Mouse (Mus musculus) lung, embryonic 14.5 days (tissue): ENCODE results near the gene Naa15. TPM values are rescaled to one million over a fixed set of nuclear protein-coding genes. Genes with fewer than 3 reads are reported as not detected.

Experiments
- ATAC-seq: fragments of 200-750 bp; cut with Nextera tagmentation; 2 replicates; pipeline ENCODE4 v1.8.0; 2017; ENCODE audit warnings: mild to moderate bottlenecking, moderate TSS enrichment, moderate library complexity; ENCODE audit not compliant: insufficient read depth
- DNase-seq: peaks from one replicate; pipeline ENCODE4 v3.0.0-alpha.2; 2015
- H3K27ac ChIP-seq: fragments of 300-500 bp; sonication (generic); 2 replicates; pipeline ENCODE4 v1.5.1; 2014; ENCODE audit warnings: low read depth, mild to moderate bottlenecking, moderate library complexity
- H3K27me3 ChIP-seq: fragments of 300-500 bp; sonication (generic); 2 replicates; pipeline ENCODE4 v1.6.1; 2014; ENCODE audit warnings: low read length, control low read depth; ENCODE audit not compliant: insufficient read depth
- H3K36me3 ChIP-seq: fragments of 300-500 bp; sonication (generic); 2 replicates; pipeline ENCODE4 v1.6.1; 2014; ENCODE audit warnings: control low read depth; ENCODE audit not compliant: insufficient read depth
- H3K4me1 ChIP-seq: fragments of 300-500 bp; sonication (generic); 2 replicates; pipeline ENCODE4 v1.6.1; 2014; ENCODE audit warnings: antibody characterized with exemption, control low read depth; ENCODE audit not compliant: insufficient read depth
- H3K4me2 ChIP-seq: fragments of 300-500 bp; sonication (generic); 2 replicates; pipeline ENCODE4 v1.6.1; 2014; ENCODE audit warnings: mild to moderate bottlenecking
- H3K4me3 ChIP-seq: fragments of 300-500 bp; sonication (generic); 2 replicates; pipeline ENCODE4 v1.5.1; 2014; ENCODE audit warnings: low read depth, low read length
- H3K9ac ChIP-seq: fragments of 300-500 bp; sonication (generic); 2 replicates; pipeline ENCODE4 v1.6.1; 2014
- H3K9me3 ChIP-seq: fragments of 300-500 bp; sonication (generic); 2 replicates; pipeline ENCODE4 v1.6.1; 2016; ENCODE audit warnings: low read depth, low read length, control low read depth
- CTCF ChIP-seq: IDR thresholded peaks from 2 replicates; pipeline ENCODE4 v1.5.1; 2016; ENCODE audit warnings: antibody characterized with exemption, low read depth
- WGBS: fragments of 180-500 bp; shearing (Covaris S2); extraction: QIAGEN DNeasy Blood & Tissue Kit; methylation state at CpG from one replicate; pipeline ENCODE4 v1.1.7; 2014; 5-methylcytosine and 5-hydroxymethylcytosine counted together
- polyA plus RNA-seq: library from polyadenylated mRNA; unstranded; fragments of >200 nt; fragmentation: Nextera tagmentation; extraction: Ambion mirVana; gene quantifications from 2 replicates; pipeline ENCODE4 v1.2.1, GENCODE M21; 2014

The Naa15 gene
- polyA plus RNA-seq: 45.4 and 49.5 TPM in 2 replicates

DNA sequence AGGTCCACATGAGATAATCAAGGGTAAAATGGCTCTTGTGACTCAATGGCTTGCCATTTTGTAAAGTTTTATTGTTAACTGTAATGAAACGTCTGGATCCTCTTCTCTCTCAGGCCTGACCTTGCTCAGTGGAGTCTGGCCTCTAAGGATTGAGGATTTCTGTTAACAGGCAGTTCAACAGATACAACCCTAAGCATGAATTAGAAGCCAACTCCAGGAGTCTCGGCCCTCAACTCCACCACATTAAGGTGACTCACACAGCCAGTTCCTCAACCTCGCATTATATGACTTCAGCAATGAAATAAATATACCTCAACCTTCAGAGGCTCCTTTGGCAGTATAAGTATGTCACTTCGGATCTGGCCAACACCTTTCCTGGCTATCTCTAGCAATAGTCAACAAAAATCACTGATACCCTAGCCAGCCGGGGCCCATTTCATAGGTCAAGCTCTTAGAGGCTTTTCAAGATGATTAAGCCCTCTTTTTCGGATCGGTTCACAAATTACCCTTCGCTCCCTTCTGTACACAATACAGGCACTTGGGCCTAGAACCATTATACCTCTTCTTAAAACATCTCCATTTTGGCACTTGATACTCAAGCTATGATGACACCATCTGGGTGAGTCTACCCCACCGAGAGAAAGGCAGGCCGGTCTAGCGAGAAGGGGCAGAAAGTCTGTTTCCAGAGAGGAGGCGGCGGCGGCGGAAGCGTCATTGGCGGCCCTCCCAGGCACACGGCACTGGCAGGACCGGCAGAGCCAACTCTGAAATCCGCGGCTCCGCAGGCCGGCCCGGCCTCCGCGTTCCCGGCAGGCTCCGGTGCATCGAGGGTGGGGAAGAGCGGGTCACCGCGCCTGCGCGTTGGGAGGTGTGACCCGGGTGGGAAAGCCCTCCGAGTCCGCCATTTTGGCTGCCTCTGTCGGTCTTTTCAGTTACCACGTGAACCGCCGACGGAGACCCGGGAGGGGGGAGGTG is at the start of gene Naa15:
TSS of gene Naa15 (plus strand) at position 51 of the 975 bp plus-strand sequence.
- no peaks in the 10 kb centered on the region for H3K27me3 ChIP-seq
- H3K9me3 ChIP-seq: no peaks in the 10 kb centered on the region
- peak within 1 kb of the TSS; percentile 99 for H3K4me3 ChIP-seq
- DNase-seq (peak; percentile 97), ATAC-seq (peak; percentile 90)
- peak within 1 kb of the TSS; percentile 96 for H3K27ac ChIP-seq
- TF ChIP-seq CTCF: no peak
- H3K9ac ChIP-seq: peak within 1 kb of the TSS; percentile 99
- peaks cover 8% of the 10 kb centered on the region; the same call in 1 of the 2 replicates for H3K4me1 ChIP-seq
- H3K4me2 ChIP-seq: peak within 1 kb of the TSS; percentile 83
- WGBS: 3% methylated on average over 43 of the region's 43 CpGs
- H3K36me3 ChIP-seq: no peaks in the 10 kb centered on the region

GRCm38 (mm10) chr3:51365517-51365882 is 49.4 kb upstream of the Naa15 start:
- Histone ChIP-seq H3K36me3 (no peaks in the 10 kb centered on the region), H3K27ac (no peak overlapping the region), H3K27me3 (no peaks in the 10 kb centered on the region), H3K4me2 (peak overlapping the region; percentile 70), H3K4me1 (peaks cover 3% of the 10 kb centered on the region; the same call in 1 of the 2 replicates), H3K9me3 (no peaks in the 10 kb centered on the region), H3K4me3 (no peak overlapping the region), H3K9ac (no peak overlapping the region)
- WGBS: 4% methylated on average over 3 of the region's 3 CpGs
- DNase-seq: no peak
- no peak for TF ChIP-seq CTCF
- ATAC-seq: no peak

- WGBS: 49% methylated on average over 4 of the region's 4 CpGs
- Histone ChIP-seq H3K27me3 (no peaks in the 10 kb centered on the region), H3K9me3 (no peaks in the 10 kb centered on the region), H3K4me3 (no peak overlapping the region), H3K4me1 (peaks cover 3% of the 10 kb centered on the region; the same call in 1 of the 2 replicates), H3K27ac (no peak overlapping the region), H3K9ac (no peak overlapping the region), H3K36me3 (no peaks in the 10 kb centered on the region), H3K4me2 (no peak overlapping the region)
- TF ChIP-seq CTCF: no peak
- ATAC-seq (no peak), DNase-seq (no peak)
These were observed 48.0 kb upstream of the Naa15 start for GRCm38 (mm10) chr3:51366926-51367325.

DNA sequence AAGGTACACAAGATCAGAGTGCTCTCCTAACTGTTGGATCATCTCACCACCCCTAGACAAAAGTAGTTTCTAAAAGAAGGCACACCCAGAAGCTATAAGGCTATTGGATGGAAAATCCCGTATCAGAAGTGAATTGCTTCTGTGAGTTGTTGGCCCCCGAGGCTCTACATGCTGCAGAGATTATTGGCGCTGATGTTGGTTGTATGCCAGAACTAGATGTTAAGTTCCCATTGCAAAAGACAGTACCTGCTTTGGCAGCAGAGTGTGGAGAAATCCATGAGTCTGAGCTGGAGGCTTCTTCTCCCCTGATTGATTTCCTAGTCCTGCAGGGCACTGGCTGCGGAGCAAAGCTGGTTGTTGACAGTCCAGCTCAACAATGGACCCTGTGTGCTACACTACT is 46.9 kb upstream of the Naa15 start:
- Histone ChIP-seq H3K9me3 (no peaks in the 10 kb centered on the region), H3K4me1 (peaks cover 3% of the 10 kb centered on the region; the same call in 1 of the 2 replicates), H3K4me2 (no peak overlapping the region), H3K27me3 (no peaks in the 10 kb centered on the region), H3K27ac (no peak overlapping the region), H3K36me3 (no peaks in the 10 kb centered on the region), H3K4me3 (no peak overlapping the region), H3K9ac (no peak overlapping the region)
- no peak for TF ChIP-seq CTCF
- DNase-seq (no peak), ATAC-seq (no peak)
- WGBS: 80% methylated on average over 4 of the region's 4 CpGs

GRCm38 (mm10) chr3:51371826-51372225 is 43.1 kb upstream of the Naa15 start:
- 68% methylated on average over 2 of the region's 2 CpGs for WGBS
- no peak overlapping the region for H3K27ac ChIP-seq
- DNase-seq: no peak
- H3K36me3 ChIP-seq: no peaks in the 10 kb centered on the region
- no peaks in the 10 kb centered on the region for H3K4me1 ChIP-seq
- ATAC-seq: no peak
- H3K4me2 ChIP-seq: no peak overlapping the region
- H3K9me3 ChIP-seq: no peaks in the 10 kb centered on the region
- no peaks in the 10 kb centered on the region for H3K27me3 ChIP-seq
- no peak for TF ChIP-seq CTCF
- H3K4me3 ChIP-seq: no peak overlapping the region
- no peak overlapping the region for H3K9ac ChIP-seq

DNA sequence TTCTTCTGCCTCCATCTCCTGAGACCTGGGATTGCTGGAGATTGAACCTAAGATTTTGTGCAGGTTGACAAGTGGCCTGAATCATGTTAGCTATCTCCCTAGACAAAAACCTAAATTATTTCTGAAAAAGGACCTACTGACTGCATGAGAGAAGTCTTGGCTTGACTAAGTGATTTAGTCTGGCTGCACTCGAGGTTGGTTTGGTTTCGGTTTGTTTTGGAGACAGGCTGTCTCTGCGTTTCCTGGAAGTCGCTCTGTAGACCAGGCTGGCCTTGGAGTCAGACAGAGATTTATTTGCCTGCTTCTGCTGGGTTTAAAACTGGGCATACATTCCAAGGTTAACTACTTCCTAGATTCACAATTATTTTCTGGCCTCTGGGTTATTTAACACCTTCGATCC is 42.1 kb upstream of the Naa15 start:
- H3K27ac ChIP-seq: no peak overlapping the region
- WGBS: 58% methylated on average over 5 of the region's 5 CpGs
- H3K4me1 ChIP-seq: no peaks in the 10 kb centered on the region
- no peaks in the 10 kb centered on the region for H3K27me3 ChIP-seq
- H3K9ac ChIP-seq: no peak overlapping the region
- ATAC-seq: no peak
- no peaks in the 10 kb centered on the region for H3K36me3 ChIP-seq
- H3K4me2 ChIP-seq: no peak overlapping the region
- H3K9me3 ChIP-seq: no peaks in the 10 kb centered on the region
- TF ChIP-seq CTCF: no peak
- DNase-seq: no peak
- H3K4me3 ChIP-seq: no peak overlapping the region

- no peak for TF ChIP-seq CTCF
- no peak overlapping the region for H3K9ac ChIP-seq
- H3K9me3 ChIP-seq: no peaks in the 10 kb centered on the region
- no peak overlapping the region for H3K27ac ChIP-seq
- 67% methylated on average over 5 of the region's 5 CpGs for WGBS
- H3K4me3 ChIP-seq: no peak overlapping the region
- H3K4me2 ChIP-seq: no peak overlapping the region
- no peaks in the 10 kb centered on the region for H3K4me1 ChIP-seq
- DNase-seq: no peak
- H3K27me3 ChIP-seq: no peaks in the 10 kb centered on the region
- no peaks in the 10 kb centered on the region for H3K36me3 ChIP-seq
- no peak for ATAC-seq
These were observed 41.4 kb upstream of the Naa15 start for GRCm38 (mm10) chr3:51373544-51373943.
